Mouse (Mus musculus) small intestine, adult 2 months (tissue): ENCODE data around the gene Dlg2. TPM values are rescaled to one million over a fixed set of nuclear protein-coding genes. Genes with fewer than 3 reads are reported as not detected.

Experiments used
- H3K27ac ChIP-seq: fragments of 200-500 bp; 2 replicates; pipeline ENCODE4 v1.5.1; 2012; ENCODE audit warnings: low read depth, low read length, control low read depth, inconsistent platforms; ENCODE audit not compliant: insufficient read depth
- H3K27me3 ChIP-seq: fragments of 200-500 bp; 2 replicates; pipeline ENCODE4 v1.6.1; 2012; ENCODE audit warnings: mild to moderate bottlenecking, moderate library complexity, low read length, inconsistent platforms; ENCODE audit not compliant: control insufficient read depth, insufficient read depth
- H3K36me3 ChIP-seq: fragments of 200-500 bp; 2 replicates; pipeline ENCODE4 v1.6.1; 2012; ENCODE audit warnings: mild to moderate bottlenecking, low read length, control low read depth, inconsistent platforms; ENCODE audit not compliant: control insufficient read depth, insufficient read depth
- H3K4me1 ChIP-seq: fragments of 200-500 bp; 2 replicates; pipeline ENCODE4 v1.6.1; 2012; ENCODE audit warnings: low read length, inconsistent platforms, mixed read lengths; ENCODE audit not compliant: control insufficient read depth, insufficient read depth, insufficient read length
- H3K4me3 ChIP-seq: fragments of 200-500 bp; 2 replicates; pipeline ENCODE4 v1.5.1; 2012; ENCODE audit warnings: low read depth, mild to moderate bottlenecking, control low read depth, inconsistent platforms, low read length, moderate library complexity
- CTCF ChIP-seq: fragments of 200-500 bp; IDR thresholded peaks from 2 replicates; pipeline ENCODE4 v1.5.1; 2012; ENCODE audit warnings: low read depth, mild to moderate bottlenecking, control low read depth, inconsistent platforms, low read length, moderate library complexity, mixed read lengths; ENCODE audit not compliant: insufficient replicate concordance, insufficient read length; ENCODE audit errors: extremely low read depth
- POLR2A ChIP-seq: fragments of 200-500 bp; IDR thresholded peaks from 2 replicates; pipeline ENCODE4 v1.6.1; 2012; ENCODE audit warnings: low read depth, mild to moderate bottlenecking, control low read depth, inconsistent platforms, low read length, moderate library complexity
- WGBS: fragments of 180-500 bp; shearing (Covaris S2); methylation state at CpG from one replicate; pipeline ENCODE4 v1.1.7; 2018; 5-methylcytosine and 5-hydroxymethylcytosine counted together
- polyA plus RNA-seq: library from polyadenylated mRNA; depleted of rRNA; stranded (reverse); fragments of >200 nt; gene quantifications from 2 replicates; pipeline ENCODE4 v1.2.3, GENCODE M21; 2012

Gene Dlg2
- polyA plus RNA-seq, 1 experiment: 0.38 TPM

DNA sequence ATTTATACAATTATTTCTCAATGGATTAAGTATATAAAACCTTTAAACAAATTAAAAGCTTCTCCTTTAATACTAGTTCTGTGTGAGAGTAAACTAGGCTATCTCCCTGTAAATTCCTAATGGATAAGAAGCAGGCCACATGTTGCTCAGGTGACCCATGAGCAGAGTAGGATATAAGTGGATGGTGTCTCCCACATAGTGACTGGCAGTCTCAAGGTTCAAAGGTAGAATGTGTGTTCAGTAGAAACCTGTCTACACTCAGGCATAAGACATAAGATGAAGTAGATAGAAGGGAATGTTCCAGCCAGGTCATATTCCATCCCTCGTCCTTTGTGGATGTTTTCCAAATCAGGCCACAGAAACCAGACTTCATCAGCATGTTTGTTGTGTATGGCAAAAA is 1532.2 kb downstream of the Dlg2 start:
- H3K27ac ChIP-seq: no peak overlapping the region
- no peaks in the 10 kb centered on the region for H3K27me3 ChIP-seq
- no peaks in the 10 kb centered on the region for H3K36me3 ChIP-seq
- no peak overlapping the region for H3K4me3 ChIP-seq
- TF ChIP-seq POLR2A (no peak), CTCF (no peak)
- H3K4me1 ChIP-seq: no peaks in the 10 kb centered on the region
- 74% methylated on average over 1 of the region's 1 CpGs for WGBS

GRCm38 (mm10) chr7:92024928-92025327 is 1548.5 kb downstream of the Dlg2 start:
- H3K36me3 ChIP-seq: no peaks in the 10 kb centered on the region
- H3K4me1 ChIP-seq: peaks cover 5% of the 10 kb centered on the region; the same call in 1 of the 2 replicates
- no peak overlapping the region for H3K4me3 ChIP-seq
- 39% methylated on average over 1 of the region's 1 CpGs for WGBS
- TF ChIP-seq CTCF (no peak), POLR2A (no peak)
- no peaks in the 10 kb centered on the region for H3K27me3 ChIP-seq
- peak overlapping the region; percentile 66 for H3K27ac ChIP-seq

- TF ChIP-seq CTCF (no peak), POLR2A (no peak)
- no peaks in the 10 kb centered on the region for H3K27me3 ChIP-seq
- H3K36me3 ChIP-seq: no peaks in the 10 kb centered on the region
- H3K27ac ChIP-seq: peak overlapping the region; percentile 66
- peaks cover 5% of the 10 kb centered on the region; the same call in 1 of the 2 replicates for H3K4me1 ChIP-seq
- H3K4me3 ChIP-seq: no peak overlapping the region
- WGBS: 28% methylated on average over 2 of the region's 2 CpGs
These were observed 1549.1 kb downstream of the Dlg2 start for GRCm38 (mm10) chr7:92025465-92026056.

DNA sequence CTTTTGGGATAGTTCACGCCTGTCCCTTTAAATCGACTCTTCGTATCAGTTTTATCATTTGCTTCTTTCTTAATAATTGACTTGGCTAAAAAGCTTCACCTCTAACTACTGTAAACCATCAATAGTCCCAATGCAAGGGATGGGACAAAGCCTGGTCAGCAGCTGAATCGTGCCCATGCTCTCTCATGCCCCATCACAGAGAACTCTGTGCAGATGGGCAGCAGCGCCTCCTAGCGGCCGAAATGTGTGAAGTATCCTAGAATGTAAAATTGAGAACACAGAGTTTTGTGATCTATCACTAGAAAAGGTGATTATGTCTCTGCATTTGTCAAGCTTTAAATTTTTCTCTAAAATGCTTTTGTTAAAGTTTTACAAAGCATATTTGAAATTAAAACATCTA is 1550.6 kb downstream of the Dlg2 start:
- Histone ChIP-seq H3K4me1 (peaks cover 5% of the 10 kb centered on the region; the same call in 1 of the 2 replicates), H3K36me3 (no peaks in the 10 kb centered on the region), H3K27ac (no peak overlapping the region), H3K27me3 (no peaks in the 10 kb centered on the region), H3K4me3 (no peak overlapping the region)
- WGBS: 40% methylated on average over 7 of the region's 7 CpGs
- peak; percentile 90; the same call in 1 of the 2 replicates for TF ChIP-seq CTCF
- TF ChIP-seq POLR2A: no peak

GRCm38 (mm10) chr7:92034256-92034655 is 1557.8 kb downstream of the Dlg2 start:
- 87% methylated on average over 2 of the region's 2 CpGs for WGBS
- H3K36me3 ChIP-seq: no peaks in the 10 kb centered on the region
- H3K27me3 ChIP-seq: no peaks in the 10 kb centered on the region
- TF ChIP-seq POLR2A (no peak), CTCF (no peak)
- H3K27ac ChIP-seq: no peak overlapping the region
- no peak overlapping the region for H3K4me3 ChIP-seq
- no peaks in the 10 kb centered on the region for H3K4me1 ChIP-seq

DNA sequence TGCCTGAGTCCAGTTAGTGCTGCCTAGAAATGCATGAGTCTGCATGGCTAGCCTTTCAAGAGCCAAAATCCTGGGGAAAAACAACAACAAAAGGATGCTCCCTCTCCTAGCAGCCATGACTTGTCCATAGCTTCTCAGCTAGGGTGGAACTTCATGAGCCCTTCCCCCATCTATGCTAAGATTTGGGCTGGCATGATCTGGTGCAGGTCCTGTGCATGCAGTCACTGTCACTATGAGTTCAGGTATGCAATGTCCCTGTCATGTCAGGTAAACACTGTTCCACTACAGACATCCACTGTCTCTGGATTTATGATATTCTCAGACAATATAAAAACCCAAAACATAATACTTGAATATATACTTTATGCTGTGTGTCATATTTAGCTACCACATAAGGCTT is 1563.7 kb downstream of the Dlg2 start:
- no peak overlapping the region for H3K27ac ChIP-seq
- H3K36me3 ChIP-seq: no peaks in the 10 kb centered on the region
- no peaks in the 10 kb centered on the region for H3K27me3 ChIP-seq
- H3K4me3 ChIP-seq: no peak overlapping the region
- H3K4me1 ChIP-seq: no peaks in the 10 kb centered on the region
- TF ChIP-seq CTCF (no peak), POLR2A (no peak)

- WGBS: 48% methylated on average over 2 of the region's 2 CpGs
- Histone ChIP-seq H3K4me3 (no peak overlapping the region), H3K27ac (no peak overlapping the region), H3K36me3 (no peaks in the 10 kb centered on the region), H3K27me3 (no peaks in the 10 kb centered on the region), H3K4me1 (no peaks in the 10 kb centered on the region)
- TF ChIP-seq POLR2A: no peak
- TF ChIP-seq CTCF: no peak
These were observed 1564.4 kb downstream of the Dlg2 start for GRCm38 (mm10) chr7:92040785-92041411.
